Mouse (Mus musculus): ENCODE measurements around the gene Rpl7l1. TPM values are rescaled to one million over a fixed set of nuclear protein-coding genes. Genes with fewer than 3 reads are reported as not detected.
"Not testable (repeated sequence)": the region's sequence is repeated elsewhere in the genome, so short reads cannot be mapped to it uniquely, and the experiment has no call there.

Gene Rpl7l1
- polyA plus RNA-seq, 1 experiment = 74.3 TPM

- Histone ChIP-seq H3K36me3 (ENCODE audit: control insufficient read depth, insufficient read depth) (peaks cover 10% of the 10 kb centered on the region), H3ac (ENCODE audit: control insufficient read depth, insufficient read length) (no peak overlapping the region), H3K79me2 (ENCODE audit: control insufficient read depth, insufficient read depth) (no peaks in the 10 kb centered on the region), H3K4me2 (ENCODE audit: low read depth) (no peak overlapping the region), H3K4me3 (no peak overlapping the region), H3K27me3 (ENCODE audit: control insufficient read depth, insufficient read depth, insufficient read length) (no peaks in the 10 kb centered on the region)
- TF ChIP-seq MYOD1 (IDR thresholded peaks at IDR 0.05; ENCODE audit: control insufficient read depth in 1 of 3, insufficient read length in 2 of 3, low read depth in 2 of 3) = no peak
- TF ChIP-seq SRF (IDR thresholded peaks at IDR 0.05; ENCODE audit: control insufficient read depth, insufficient read length, low read depth) = no peak
- TF ChIP-seq TCF12 (IDR thresholded peaks at IDR 0.05; ENCODE audit: insufficient read depth, poor library complexity, severe bottlenecking) = no peak
- TF ChIP-seq USF1 (IDR thresholded peaks at IDR 0.05; ENCODE audit: low read depth) = no peak
- TF ChIP-seq POLR2A (IDR thresholded peaks at IDR 0.05; ENCODE audit: insufficient read length, low read depth) = no peak
- no peak for TF ChIP-seq TCF3 (IDR thresholded peaks at IDR 0.05; ENCODE audit: insufficient read length, low read depth)
- TF ChIP-seq MYOG (IDR thresholded peaks at IDR 0.05; ENCODE audit: control insufficient read depth in 1 of 3, insufficient read depth in 1 of 3, insufficient read length in 2 of 3, low read depth in 2 of 3) = no peak
- no peak for TF ChIP-seq CEBPB (IDR thresholded peaks at IDR 0.05; ENCODE audit: insufficient read depth, poor library complexity, severe bottlenecking)
- TF ChIP-seq E2F4 (IDR thresholded peaks at IDR 0.05; ENCODE audit: insufficient read depth) = no peak
- TF ChIP-seq REST (IDR thresholded peaks at IDR 0.05; ENCODE audit: insufficient read depth, insufficient read length) = no peak
- TF ChIP-seq MAX (IDR thresholded peaks at IDR 0.05; ENCODE audit: low read depth) = no peak
- no peak for TF ChIP-seq POLR2AphosphoS2 (IDR thresholded peaks at IDR 0.05; ENCODE audit: insufficient read length, low read depth)
Measured at GRCm38 (mm10) chr17:46771025-46771424, 11.4 kb downstream of the Rpl7l1 start.

GRCm38 (mm10) chr17:46770546-46770945 is 11.9 kb downstream of the Rpl7l1 start:
- Histone ChIP-seq H3K27me3 (ENCODE audit: control insufficient read depth, insufficient read depth, insufficient read length) (no peaks in the 10 kb centered on the region), H3ac (ENCODE audit: control insufficient read depth, insufficient read length) (no peak overlapping the region)
- no peak for TF ChIP-seq TCF3 (IDR thresholded peaks at IDR 0.05; ENCODE audit: insufficient read length, low read depth)
- no peak for TF ChIP-seq REST (IDR thresholded peaks at IDR 0.05; ENCODE audit: insufficient read depth, insufficient read length)
- TF ChIP-seq POLR2A (IDR thresholded peaks at IDR 0.05; ENCODE audit: insufficient read length, low read depth) = no peak
- TF ChIP-seq MAX (IDR thresholded peaks at IDR 0.05; ENCODE audit: low read depth) = no peak
- no peak for TF ChIP-seq TCF12 (IDR thresholded peaks at IDR 0.05; ENCODE audit: insufficient read depth, poor library complexity, severe bottlenecking)
- no peak for TF ChIP-seq USF1 (IDR thresholded peaks at IDR 0.05; ENCODE audit: low read depth)
- no peak for TF ChIP-seq E2F4 (IDR thresholded peaks at IDR 0.05; ENCODE audit: insufficient read depth)
- TF ChIP-seq CEBPB (IDR thresholded peaks at IDR 0.05; ENCODE audit: insufficient read depth, poor library complexity, severe bottlenecking) = no peak
- TF ChIP-seq POLR2AphosphoS2 (IDR thresholded peaks at IDR 0.05; ENCODE audit: insufficient read length, low read depth) = no peak
- no peak for TF ChIP-seq SRF (IDR thresholded peaks at IDR 0.05; ENCODE audit: control insufficient read depth, insufficient read length, low read depth)
- no peak for TF ChIP-seq MYOD1 (IDR thresholded peaks at IDR 0.05; ENCODE audit: control insufficient read depth in 1 of 3, insufficient read length in 2 of 3, low read depth in 2 of 3)
- TF ChIP-seq MYOG (IDR thresholded peaks at IDR 0.05; ENCODE audit: control insufficient read depth in 1 of 3, insufficient read depth in 1 of 3, insufficient read length in 2 of 3, low read depth in 2 of 3) = no peak

GRCm38 (mm10) chr17:46767868-46768267 is 14.6 kb downstream of the Rpl7l1 start:
- Histone ChIP-seq H3K27me3 (ENCODE audit: control insufficient read depth, insufficient read depth, insufficient read length) (no peaks in the 10 kb centered on the region), H3ac (ENCODE audit: control insufficient read depth, insufficient read length) (no peak overlapping the region), H3K4me2 (ENCODE audit: low read depth) (no peak overlapping the region), H3K79me2 (ENCODE audit: control insufficient read depth, insufficient read depth) (no peaks in the 10 kb centered on the region), H3K36me3 (ENCODE audit: control insufficient read depth, insufficient read depth) (no peaks in the 10 kb centered on the region), H3K4me3 (no peak overlapping the region)
- TF ChIP-seq MYOG (IDR thresholded peaks at IDR 0.05; ENCODE audit: control insufficient read depth in 1 of 3, insufficient read depth in 1 of 3, insufficient read length in 2 of 3, low read depth in 2 of 3) = no peak
- TF ChIP-seq USF1 (IDR thresholded peaks at IDR 0.05; ENCODE audit: low read depth) = no peak
- TF ChIP-seq MYOD1 (IDR thresholded peaks at IDR 0.05; ENCODE audit: control insufficient read depth in 1 of 3, insufficient read length in 2 of 3, low read depth in 2 of 3) = no peak
- no peak for TF ChIP-seq SRF (IDR thresholded peaks at IDR 0.05; ENCODE audit: control insufficient read depth, insufficient read length, low read depth)
- TF ChIP-seq POLR2AphosphoS2 (IDR thresholded peaks at IDR 0.05; ENCODE audit: insufficient read length, low read depth) = no peak
- TF ChIP-seq E2F4 (IDR thresholded peaks at IDR 0.05; ENCODE audit: insufficient read depth) = no peak
- no peak for TF ChIP-seq MAX (IDR thresholded peaks at IDR 0.05; ENCODE audit: low read depth)
- TF ChIP-seq REST (IDR thresholded peaks at IDR 0.05; ENCODE audit: insufficient read depth, insufficient read length) = no peak
- no peak for TF ChIP-seq TCF12 (IDR thresholded peaks at IDR 0.05; ENCODE audit: insufficient read depth, poor library complexity, severe bottlenecking)
- no peak for TF ChIP-seq TCF3 (IDR thresholded peaks at IDR 0.05; ENCODE audit: insufficient read length, low read depth)
- TF ChIP-seq POLR2A (IDR thresholded peaks at IDR 0.05; ENCODE audit: insufficient read length, low read depth) = no peak
- no peak for TF ChIP-seq CEBPB (IDR thresholded peaks at IDR 0.05; ENCODE audit: insufficient read depth, poor library complexity, severe bottlenecking)

More at GRCm38 (mm10) chr17:46770546-46770945, 11.9 kb downstream of the Rpl7l1 start:
- Histone ChIP-seq H3K36me3 (ENCODE audit: control insufficient read depth, insufficient read depth) (peaks cover 5% of the 10 kb centered on the region), H3K79me2 (ENCODE audit: control insufficient read depth, insufficient read depth) (no peaks in the 10 kb centered on the region), H3K4me3 (no peak overlapping the region), H3K4me2 (ENCODE audit: low read depth) (no peak overlapping the region)

- H3K27me3 ChIP-seq (ENCODE audit: control insufficient read depth, insufficient read depth, insufficient read length); H3K4me2 ChIP-seq (ENCODE audit: low read depth); H3K79me2 ChIP-seq (ENCODE audit: control insufficient read depth, insufficient read depth): not testable (repeated sequence)
Measured at GRCm38 (mm10) chr17:46764916-46765315, 17.6 kb downstream of the Rpl7l1 start.

GRCm38 (mm10) chr17:46763544-46763943 is 18.9 kb downstream of the Rpl7l1 start, which contains the start of gene Ptcra:
Gene Ptcra, minus strand, starts transcription at chr17:46763712.
- no peak within 1 kb of the TSS for H3ac ChIP-seq (ENCODE audit: control insufficient read depth, insufficient read length)
- TF ChIP-seq SRF (IDR thresholded peaks at IDR 0.05; ENCODE audit: control insufficient read depth, insufficient read length, low read depth) (no peak), MYOD1 (IDR thresholded peaks at IDR 0.05; ENCODE audit: control insufficient read depth in 1 of 3, insufficient read length in 2 of 3, low read depth in 2 of 3) (no peak), E2F4 (IDR thresholded peaks at IDR 0.05; ENCODE audit: insufficient read depth) (no peak), REST (IDR thresholded peaks at IDR 0.05; ENCODE audit: insufficient read depth, insufficient read length) (no peak), USF1 (IDR thresholded peaks at IDR 0.05; ENCODE audit: low read depth) (no peak), POLR2AphosphoS2 (IDR thresholded peaks at IDR 0.05; ENCODE audit: insufficient read length, low read depth) (no peak), MAX (IDR thresholded peaks at IDR 0.05; ENCODE audit: low read depth) (no peak), TCF12 (IDR thresholded peaks at IDR 0.05; ENCODE audit: insufficient read depth, poor library complexity, severe bottlenecking) (no peak)
- H3K4me3 ChIP-seq = no peak within 1 kb of the TSS
- H3K79me2 ChIP-seq (ENCODE audit: control insufficient read depth, insufficient read depth) = no peaks in the 10 kb centered on the region
- H3K27me3 ChIP-seq (ENCODE audit: control insufficient read depth, insufficient read depth, insufficient read length) = no peaks in the 10 kb centered on the region
- no peak within 1 kb of the TSS for H3K4me2 ChIP-seq (ENCODE audit: low read depth)
- H3K36me3 ChIP-seq (ENCODE audit: control insufficient read depth, insufficient read depth) = no peaks in the 10 kb centered on the region

More at GRCm38 (mm10) chr17:46764916-46765315, 17.6 kb downstream of the Rpl7l1 start:
- not testable (repeated sequence) for H3K4me3 ChIP-seq; H3ac ChIP-seq (ENCODE audit: control insufficient read depth, insufficient read length); H3K36me3 ChIP-seq (ENCODE audit: control insufficient read depth, insufficient read depth)
